Mouse (Mus musculus): ENCODE results near the gene Ttll2.
"Not testable (repeated sequence)": the region's sequence is repeated elsewhere in the genome, so short reads cannot be mapped to it uniquely, and the experiment has no call there.

Gene Ttll2

DNA sequence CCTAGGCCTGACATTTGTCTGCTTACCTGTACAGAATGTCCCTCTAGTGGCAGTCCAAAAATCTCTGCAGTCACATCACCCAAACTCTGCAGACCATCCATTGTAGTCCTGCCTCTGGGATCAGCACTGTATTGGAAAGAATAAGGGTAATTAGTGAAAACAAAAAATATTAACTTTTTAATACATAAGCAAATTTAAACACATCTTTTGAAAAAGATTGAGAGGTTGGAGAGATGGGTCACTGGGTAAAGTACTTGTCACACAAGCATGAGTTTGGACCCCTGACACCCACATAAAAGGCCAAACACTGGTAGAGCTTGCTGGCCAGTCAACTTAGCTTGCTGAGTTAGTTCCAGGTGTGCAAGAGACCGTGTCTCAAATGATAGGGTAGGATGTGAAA is at the start of gene Ttll2:
TSS of gene Ttll2 (minus strand) at position 101 of the 400 bp plus-strand sequence.
- not testable (repeated sequence) for DNase-seq (ENCODE audit: low spot score)

DNA sequence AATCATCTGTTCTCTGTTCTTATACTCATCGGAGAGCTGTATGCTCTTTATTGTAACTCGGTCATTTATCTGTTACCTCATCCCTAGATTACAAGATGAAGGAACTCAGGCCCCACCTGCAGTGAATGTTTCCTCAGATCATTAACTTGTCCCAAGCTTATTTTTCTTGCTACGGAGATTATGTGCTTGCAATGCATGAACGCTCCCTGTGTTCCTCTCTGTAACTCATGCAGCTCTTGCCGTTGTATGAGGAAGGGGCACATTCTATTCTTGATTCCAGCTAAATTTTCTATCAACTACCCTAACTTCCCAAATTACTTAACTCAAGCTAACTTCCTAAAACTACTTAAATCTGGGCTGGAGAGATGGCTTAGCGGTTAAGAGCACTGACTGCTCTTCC is 47.3 kb upstream of the Ttll2 start:
- not testable (repeated sequence) for DNase-seq (ENCODE audit: low spot score)

DNA sequence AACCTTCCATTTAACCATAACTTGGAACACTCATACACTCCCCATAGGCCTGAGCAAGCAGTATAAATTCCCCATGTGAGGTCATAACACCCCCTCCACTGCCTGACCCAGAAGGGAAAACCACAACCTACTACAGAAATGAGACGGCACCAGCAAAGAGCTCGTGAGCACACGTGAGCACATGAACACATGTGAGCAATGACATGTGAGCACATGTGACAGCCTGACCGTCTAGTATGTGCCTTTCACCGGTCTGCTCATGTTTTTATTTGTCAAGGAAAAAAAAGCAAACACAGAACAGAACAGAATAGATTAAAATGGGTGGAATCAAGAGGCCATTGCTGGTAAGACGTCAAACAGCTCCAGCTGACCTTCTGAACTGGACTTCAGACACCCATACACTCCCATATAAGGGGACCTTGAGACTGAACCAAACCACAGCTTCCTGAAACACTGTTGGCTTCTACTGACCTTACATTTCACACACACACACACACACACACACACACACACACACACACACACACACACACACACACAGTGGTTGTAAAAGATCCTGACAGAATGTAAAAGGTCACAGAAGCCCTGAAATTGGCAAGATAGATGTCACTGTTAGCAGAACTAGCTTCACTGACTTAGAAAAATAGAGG is 45.8 kb upstream of the Ttll2 start:
- DNase-seq (ENCODE audit: low spot score) = not testable (repeated sequence)

DNA sequence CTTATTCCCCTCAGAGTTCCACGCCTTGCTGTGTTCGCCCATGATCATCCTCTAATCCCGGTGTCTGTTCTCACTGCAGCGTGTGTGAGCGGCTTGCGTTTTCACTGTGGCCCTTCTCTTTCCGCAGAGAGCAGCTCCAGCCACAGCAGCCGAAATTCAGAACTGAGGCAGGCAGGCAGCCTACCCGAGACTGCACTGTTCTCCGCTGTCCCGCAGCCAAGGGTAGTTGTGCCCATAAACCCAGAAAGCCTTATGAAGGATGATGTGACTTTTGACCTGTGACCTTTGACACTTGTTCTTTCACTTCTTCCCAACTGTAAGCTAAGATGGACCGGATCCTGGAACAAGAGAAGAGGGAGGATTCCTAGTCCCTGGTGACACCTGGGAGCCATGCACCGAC is 44.6 kb upstream of the Ttll2 start:
- not testable (repeated sequence) for DNase-seq (ENCODE audit: low spot score)

DNA sequence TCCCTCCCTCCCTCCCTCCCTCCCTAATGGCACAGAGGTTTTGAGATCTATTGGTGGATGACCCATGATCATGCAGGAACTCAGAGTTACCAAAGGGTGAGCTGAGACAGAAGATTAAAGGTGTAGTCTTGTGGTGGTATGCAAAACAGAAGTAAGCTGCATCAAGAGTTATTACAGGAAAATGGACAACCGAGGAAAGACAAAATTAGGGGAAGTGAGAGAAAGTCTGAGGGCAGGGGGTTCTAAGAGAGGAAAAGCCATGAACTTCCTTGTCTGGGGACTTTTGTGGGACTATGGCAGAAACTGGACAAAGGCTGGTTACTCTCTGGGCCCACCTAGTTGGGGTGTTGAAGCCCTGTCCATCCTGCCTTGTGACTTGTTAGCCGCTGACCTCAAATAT is 43.8 kb upstream of the Ttll2 start:
- not testable (repeated sequence) for DNase-seq (ENCODE audit: low spot score)

DNA sequence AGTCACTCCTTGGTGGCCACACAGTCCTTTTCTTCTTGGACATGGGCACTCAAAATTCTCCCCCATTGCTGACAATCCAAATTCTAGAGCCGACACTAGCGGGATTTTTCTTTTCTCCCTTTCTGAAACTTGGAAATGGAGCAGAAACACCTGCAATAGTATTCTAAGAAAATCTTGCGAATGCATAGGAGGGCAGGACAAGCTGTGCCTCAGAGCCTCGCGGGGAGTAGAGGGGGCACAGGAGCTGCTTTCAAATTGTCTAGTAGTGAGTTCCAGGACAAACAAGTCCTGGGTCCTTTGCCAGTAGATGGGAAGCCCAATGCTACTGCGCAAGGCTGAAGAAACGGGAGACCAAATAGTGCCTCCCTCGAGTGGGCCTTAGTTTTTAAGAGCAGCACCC is 43.2 kb upstream of the Ttll2 start:
- not testable (repeated sequence) for DNase-seq (ENCODE audit: low spot score)

DNA sequence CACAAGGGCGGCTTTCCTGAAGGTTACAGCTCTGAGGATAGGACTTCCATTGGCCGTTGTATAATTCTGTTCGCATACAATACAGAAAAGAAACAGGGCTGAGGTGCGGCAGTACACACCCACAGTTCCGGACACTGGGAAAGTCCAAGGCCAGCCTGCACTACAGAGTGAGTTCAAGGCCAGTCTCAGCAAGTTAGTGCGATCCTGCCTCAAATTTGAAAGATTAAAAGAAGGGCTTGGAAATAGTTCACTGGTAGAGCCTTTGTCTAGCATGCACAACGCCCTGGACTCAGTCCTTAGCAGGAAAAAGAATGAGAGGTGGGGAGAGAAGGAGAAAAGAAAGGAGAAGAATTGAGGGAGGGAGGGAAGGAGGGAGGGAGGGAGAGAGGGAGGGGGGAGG is 42.6 kb upstream of the Ttll2 start:
- not testable (repeated sequence) for DNase-seq (ENCODE audit: low spot score)

DNA sequence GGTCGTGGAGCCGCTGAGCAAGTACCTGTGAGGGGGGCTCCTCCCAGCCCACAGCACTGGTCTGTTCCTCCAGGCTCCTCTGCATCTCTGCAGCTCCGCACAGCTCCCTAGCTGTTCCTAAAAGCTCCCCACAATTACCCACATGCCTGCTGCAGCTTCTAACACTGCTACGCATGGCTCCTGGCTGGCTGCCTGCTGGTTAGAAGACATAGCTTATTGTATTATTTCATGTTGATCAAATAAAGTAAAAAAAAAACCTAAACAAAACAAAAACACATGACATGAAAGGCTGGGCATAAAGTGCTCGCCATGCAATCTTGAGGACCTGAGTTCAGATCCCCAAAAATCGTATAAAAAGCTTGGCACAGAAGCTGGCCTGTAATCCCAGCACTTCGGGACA is 37.4 kb upstream of the Ttll2 start:
- DNase-seq (ENCODE audit: low spot score) = peak; percentile 24

DNA sequence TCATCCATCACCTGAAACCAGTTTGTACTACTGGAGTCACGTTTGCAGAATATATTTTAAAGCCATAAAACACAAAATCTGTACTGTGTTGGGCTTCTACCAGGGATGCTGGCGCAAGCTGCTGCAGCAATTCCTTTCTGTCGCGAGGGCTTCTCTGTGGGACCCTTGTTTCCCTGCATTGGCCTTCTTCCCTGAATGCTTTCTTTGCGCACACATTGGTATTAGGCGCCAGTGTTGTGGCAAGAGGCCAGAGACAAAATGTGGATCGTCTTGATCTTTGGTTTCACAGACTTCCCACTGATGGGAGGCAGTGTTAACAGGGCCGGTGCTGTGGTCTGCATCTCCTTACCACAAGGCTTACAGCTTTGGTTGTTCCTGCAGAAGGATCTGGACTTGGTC is 36.5 kb upstream of the Ttll2 start:
- not testable (repeated sequence) for DNase-seq (ENCODE audit: low spot score)

DNA sequence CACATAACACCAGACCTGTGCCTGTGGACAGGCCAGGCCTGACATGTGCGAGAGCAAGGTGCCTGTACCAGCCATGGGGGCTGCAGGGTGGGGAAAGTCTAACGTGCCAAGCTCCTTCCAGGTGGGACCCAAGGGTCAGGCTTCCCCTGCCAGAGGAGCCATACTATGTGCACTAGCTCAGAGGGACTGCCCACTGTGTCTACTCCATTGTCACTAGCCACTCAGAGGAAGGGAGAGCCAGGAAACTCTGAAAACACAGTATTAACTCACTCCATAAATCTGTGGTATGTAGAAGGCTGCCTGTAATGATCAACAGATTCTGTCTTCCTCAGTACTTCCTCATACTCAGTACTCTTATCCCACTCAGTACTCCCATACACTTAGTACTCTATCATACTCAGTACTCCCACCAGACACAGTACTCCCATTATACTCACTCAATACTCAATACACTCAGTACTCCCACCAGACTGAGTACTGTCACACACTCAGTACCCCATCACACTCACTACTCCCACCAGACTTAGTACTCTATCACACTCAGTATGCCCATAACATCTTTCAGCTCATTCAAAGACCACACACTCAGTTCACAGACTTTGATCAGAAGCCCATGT is 36.0 kb upstream of the Ttll2 start:
- not testable (repeated sequence) for DNase-seq (ENCODE audit: low spot score)

DNA sequence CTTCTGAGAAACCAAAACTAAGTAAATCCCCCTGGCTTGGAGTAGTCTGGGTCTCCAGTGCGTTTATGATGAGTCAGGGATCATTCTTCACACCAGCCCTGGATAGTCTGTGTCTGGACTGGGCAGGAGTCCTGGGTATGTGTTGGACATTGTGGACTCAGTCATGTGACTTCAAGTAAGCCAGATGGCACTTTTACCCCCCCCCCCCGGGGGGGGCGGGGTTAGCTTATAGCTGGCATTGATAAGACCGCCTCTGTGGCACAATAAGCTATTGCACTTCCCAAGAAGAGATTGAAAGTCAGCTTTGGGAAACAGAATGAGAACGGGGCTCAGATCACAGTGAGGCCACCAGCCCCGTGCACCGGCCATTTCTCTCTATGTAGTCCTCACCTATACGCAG is 33.5 kb upstream of the Ttll2 start:
- DNase-seq (ENCODE audit: low spot score) = not testable (repeated sequence)

DNA sequence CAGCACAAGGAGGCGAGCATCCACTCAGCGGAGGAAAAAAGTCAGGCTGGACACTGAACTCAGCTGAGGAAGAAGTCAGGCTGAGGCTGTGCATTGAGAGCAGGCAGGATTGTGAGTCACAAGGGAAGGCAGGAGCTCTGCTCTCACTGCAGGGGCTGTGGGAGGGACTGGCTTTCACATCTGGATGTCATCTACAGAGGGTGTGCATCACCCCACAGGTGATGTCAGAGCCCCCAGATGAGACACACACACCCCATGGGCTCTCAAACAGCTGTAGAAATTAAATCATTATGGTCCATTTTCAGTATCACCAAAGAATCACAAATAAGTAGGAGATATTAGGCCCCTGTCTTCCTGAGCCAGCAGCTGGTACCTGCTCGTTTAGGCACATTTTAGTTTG is 32.9 kb upstream of the Ttll2 start, which contains the start of gene Unc93a2:
TSS of gene Unc93a2 (minus strand) at position 101 of the 400 bp plus-strand sequence.
- DNase-seq (ENCODE audit: low spot score) = not testable (repeated sequence)

DNA sequence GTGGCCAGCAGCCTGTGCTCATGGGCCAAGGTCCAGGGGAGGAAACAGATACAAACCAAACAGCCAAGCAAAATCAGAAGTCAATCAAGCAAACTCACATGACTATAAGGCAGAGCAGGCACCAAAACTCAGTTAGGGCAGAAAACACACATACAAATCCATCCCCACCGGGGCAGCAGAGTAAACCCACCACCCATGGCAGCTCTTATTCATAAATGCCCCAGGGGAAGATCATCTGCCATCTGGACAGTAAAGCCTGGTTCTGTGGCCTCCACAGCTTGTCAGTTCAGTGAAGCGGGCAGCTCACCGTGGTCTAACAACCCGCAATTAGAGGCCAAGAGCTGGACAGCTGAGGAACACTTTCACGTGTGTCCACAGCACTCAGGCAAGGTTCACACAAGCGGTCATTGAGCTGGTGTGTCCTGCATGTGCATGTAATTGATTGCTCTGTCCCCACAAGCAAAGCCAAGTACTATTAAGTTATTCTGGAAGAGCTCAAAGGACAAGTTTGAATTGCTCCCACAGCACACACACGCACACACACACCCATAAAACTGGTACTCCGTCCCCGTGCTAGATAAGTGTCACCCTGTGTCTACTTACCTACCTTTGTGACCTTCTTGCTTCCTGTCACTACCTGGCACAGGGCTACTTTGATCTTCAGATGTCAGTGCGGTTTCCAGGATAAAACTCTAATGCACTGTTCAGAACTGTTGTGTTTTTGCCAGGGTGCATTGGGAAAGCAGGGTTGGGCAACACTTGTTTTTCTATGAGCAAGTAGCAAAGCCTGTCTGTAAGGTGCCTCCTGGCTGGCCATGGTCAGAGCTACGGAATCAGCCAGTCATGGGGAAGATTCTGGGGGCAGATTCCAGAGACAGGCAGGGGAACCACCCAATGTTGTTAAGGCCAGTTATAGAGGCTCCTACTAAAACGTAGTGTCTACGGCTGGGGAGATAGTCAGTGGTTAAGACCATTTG is 31.0 kb upstream of the Ttll2 start:
- DNase-seq (ENCODE audit: low spot score) = not testable (repeated sequence)

DNA sequence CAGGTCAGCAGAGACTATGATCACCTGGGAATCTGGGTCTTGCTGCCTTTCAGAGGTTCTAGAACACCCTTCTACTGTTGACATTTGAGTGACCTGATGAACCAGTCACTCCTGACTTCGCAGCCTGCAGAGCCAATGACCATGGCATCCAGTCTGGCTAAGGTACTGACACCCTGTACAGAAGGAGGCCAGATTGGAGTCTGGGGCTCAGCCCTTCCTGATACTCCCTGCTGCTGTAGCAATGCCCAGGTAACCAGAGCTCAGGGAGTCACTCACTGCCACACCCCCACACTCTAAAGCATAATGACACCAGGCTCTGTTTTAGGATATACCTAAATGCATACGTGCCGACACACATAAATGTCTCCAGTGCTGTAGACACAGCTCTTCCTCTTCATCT is 30.2 kb upstream of the Ttll2 start:
- DNase-seq (ENCODE audit: low spot score) = not testable (repeated sequence)

DNA sequence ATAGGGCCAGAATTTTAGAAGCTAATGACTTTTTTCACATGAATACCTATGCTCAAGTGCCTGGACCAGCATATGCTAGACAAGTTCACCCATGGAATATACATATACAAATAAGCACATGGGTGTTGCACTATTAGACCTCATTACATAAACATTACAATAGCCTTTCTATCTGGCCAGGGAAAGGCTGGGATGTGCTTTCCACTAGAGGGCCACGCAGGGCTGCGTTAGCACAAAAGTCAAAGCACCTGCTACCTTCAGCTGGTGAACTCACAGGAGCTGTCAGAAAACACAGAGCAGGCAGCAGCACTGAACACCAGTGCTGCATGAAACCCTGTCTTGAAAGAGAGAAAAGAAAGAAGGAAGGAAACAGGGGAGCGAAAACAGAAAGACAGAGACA is 25.4 kb upstream of the Ttll2 start:
- not testable (repeated sequence) for DNase-seq (ENCODE audit: low spot score)

DNA sequence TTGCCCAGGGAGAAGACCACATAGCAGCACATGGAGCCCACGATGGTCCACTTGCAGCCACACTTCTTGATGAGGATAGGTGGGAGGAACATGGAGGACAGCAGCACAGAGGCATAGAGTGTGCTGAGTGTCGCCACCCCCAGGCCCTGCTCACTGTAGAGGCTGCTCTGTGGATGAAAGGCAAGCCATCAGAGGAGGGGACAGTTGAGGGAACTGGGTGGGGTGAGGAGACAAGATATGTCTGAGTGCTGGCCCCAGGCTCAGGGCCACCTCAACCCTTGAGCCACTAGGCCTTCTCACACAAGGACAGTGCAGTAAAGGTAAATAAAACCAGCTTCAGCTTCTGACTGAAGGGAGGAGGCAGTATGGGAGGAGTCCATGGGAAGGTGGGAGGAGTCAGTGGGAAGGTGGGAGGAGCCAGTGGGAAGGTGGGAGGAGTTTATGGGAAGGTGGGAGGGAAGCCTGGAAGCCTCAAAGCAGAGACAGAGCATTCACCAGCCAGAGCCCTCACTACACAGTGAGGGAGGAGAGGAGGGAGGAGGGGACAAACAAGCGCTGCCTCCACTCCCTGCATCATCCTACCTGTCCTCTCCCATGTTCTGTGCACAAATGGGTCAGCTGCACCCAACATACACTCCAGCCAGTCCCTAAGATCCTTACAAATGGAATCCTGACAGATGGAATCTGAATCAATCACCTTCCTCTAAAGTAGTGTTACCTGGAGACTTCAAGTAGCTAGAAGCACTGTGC is 24.6 kb upstream of the Ttll2 start:
- not testable (repeated sequence) for DNase-seq (ENCODE audit: low spot score)

DNA sequence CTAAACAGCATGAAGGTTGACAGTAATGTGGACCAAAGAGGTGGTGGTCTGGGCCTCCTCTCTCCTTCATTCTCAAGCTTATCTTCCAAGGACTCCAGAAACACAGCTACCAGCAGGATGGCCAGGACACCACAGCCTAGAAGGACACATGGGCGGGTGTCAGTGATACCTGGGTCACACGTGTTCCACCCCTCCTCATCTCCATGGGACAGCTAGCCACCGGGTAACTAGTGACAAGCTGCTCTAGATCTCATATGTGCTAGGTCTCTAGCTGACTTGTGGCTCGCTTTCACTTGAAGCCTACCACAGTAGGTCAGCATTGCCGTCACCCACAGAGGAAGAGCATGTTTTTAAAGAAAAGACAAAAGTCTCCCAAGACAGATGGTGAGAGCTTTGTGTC is 19.4 kb upstream of the Ttll2 start, which contains the start of gene Gm49630:
TSS of gene Gm49630 (minus strand) at position 101 of the 400 bp plus-strand sequence.
- DNase-seq (ENCODE audit: low spot score) = not testable (repeated sequence)

DNA sequence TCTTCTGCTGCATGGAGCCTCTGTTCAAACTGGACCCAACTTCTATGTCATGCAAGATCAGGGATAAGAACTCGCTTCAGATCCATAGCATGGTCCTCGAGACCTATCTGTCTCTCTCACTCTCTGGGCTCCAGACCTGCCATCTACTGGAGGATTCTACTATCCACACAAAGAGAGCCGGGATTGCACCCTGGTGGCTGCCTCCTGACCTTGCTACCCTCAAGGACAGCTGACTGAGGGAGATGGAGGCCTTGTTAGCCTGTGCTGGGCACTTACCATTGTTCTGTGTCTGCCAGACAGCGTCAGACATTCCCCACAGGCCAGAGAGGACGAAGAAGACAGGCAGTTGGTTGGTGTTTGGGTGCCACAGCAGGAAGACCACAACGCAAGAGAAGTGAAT is 16.9 kb upstream of the Ttll2 start:
- DNase-seq (ENCODE audit: low spot score) = not testable (repeated sequence)

DNA sequence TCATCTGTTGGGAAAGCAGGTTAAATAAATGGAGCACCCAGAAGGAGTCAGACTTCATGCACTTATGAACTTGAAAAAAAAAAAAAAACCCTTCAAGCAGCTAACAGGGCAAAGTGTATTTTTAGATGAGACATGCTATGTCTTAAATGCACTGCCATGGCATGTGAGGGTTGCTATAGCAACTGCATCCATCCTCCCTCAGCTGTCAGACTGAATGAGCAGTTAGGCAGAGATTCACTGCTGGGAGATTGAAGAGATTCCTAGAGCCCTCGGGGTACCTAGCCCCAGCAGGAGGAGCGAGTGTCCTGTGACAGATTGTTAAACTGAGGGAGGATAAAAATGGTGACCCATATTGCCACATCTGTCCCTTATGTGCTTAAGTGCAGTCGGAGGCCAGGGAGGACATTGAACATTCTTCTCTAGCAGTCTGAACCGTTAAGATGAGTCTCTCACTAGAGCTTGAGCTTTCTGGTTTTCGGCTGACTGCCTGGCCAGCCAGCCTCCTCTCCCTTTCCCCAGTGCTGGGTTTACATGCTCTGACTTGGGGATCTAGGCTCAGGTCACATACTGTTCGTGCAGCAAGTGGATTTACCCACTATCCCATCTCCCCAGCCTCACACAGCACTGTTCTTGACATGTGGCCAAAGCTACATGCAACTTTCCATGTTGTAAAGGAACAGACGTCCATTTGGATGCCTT is 14.3 kb upstream of the Ttll2 start:
- not testable (repeated sequence) for DNase-seq (ENCODE audit: low spot score)

DNA sequence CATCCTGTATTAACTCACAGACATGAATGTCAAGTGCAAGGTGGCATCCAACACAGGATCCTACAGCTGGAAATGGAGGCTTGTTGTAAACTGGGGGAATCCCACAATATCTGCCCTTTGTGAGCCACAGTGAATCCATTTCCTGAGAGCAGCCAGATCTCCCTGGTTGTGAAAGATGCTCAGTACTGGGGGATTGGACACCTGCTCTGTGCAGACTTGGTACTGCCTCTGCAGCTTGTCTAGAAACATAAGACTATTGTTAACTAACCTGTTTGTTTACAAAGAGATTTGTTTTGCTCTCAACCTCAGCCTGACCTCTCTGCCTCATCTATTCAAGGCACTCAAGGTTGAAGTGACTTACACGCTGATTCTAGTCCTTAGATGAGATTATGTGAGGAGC is 13.8 kb upstream of the Ttll2 start:
- not testable (repeated sequence) for DNase-seq (ENCODE audit: low spot score)

DNA sequence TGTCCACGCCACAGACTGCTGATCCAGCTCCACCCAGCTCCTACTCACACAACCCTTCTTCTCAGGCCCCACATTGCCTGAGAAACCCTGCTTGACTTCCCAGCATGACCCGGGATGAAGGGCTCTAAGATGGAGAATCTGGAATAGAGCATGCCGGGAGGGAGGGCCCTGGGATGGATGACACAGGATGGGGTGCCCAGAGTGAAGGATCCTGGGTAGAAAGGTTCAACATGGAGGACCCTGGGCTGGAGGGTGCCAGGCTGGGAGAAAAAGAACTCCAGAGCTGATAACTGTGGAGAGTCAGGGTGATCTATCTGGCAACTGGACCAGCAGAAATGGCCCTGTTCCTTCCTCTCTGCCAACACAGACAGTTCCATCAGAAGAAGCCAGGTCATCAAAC is 13.1 kb upstream of the Ttll2 start:
- DNase-seq (ENCODE audit: low spot score) = not testable (repeated sequence)

All from layer of hippocampus, adult 11-12 months (tissue).